Comparison of ENCODE assay signal across 8 mouse cellular contexts in the genomic region with DNA sequence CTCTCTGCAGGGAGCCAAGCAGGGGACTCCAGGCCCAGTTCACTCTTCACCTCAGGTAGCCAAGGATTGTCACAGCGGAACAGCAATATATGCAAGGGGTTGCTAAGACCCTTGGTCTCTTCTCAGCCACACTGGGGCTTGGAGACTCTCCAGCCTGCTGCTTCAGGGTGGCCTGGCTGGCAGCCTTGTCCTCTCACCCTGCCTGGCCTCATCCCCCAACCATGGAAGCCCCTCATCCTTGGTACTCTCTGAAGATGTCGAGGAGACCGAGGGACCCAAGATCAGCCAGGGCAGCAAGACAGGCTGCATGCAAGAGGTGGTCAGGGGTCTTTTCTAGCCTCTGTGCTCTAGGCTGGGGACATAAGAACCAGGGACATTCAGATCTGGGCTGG. TPM values are rescaled to one million over a fixed set of nuclear protein-coding genes. Genes with fewer than 3 reads are reported as not detected.
DNase-seq lines count a peak whose midpoint lies in the region; ATAC-seq lines count a peak whose summit lies in the region.

No protein-coding gene starts in this region.

- peaks cover 29% of the 10 kb centered on the region for H3K4me1 ChIP-seq in heart, embryonic 10.5 days
- 0 out of 2 replicates have a peak, but pooled peaks cover 5% of the 10 kb centered on the region for H3K4me1 ChIP-seq in neural tube, embryonic 11.5 days (ENCODE audit: control insufficient read depth, insufficient read depth, low read length)
- peaks cover 26% of the 10 kb centered on the region for H3K4me1 ChIP-seq in limb, embryonic 11.5 days (ENCODE audit: control insufficient read depth, insufficient read depth, low read length)
- H3K4me1 ChIP-seq in stomach, embryonic 15.5 days = peaks cover 28% of the 10 kb centered on the region

- DNase-seq in heart, embryonic 10.5 days (ENCODE audit: low spot score) = peak; percentile 74
- no peak for DNase-seq in heart, adult 8-10 months (ENCODE audit: low spot score)
- DNase-seq in neural tube, embryonic 11.5 days (ENCODE audit: low spot score) = no peak
- no peak for DNase-seq in neural tube, embryonic 10.5 days (ENCODE audit: extremely low spot score, low spot score)
- no peak for DNase-seq in limb, embryonic 11.5 days (ENCODE audit: low spot score)
- no peak for DNase-seq in cerebellum, adult 11-12 months
- DNase-seq in layer of hippocampus, adult 11-12 months (ENCODE audit: low spot score) = no peak

- H3K27ac ChIP-seq in heart, embryonic 10.5 days = peak overlapping the region; percentile 80
- 0 out of 2 replicates have a peak overlapping the region, but pooled peaks have one; percentile 3 for H3K27ac ChIP-seq in neural tube, embryonic 11.5 days (ENCODE audit: low read depth, low read length)
- peak overlapping the region; percentile 79 for H3K27ac ChIP-seq in limb, embryonic 11.5 days (replicated peaks; ENCODE audit: low read depth, low read length)
- peak overlapping the region; percentile 94 for H3K27ac ChIP-seq in stomach, embryonic 15.5 days

- peak overlapping the region; percentile 27; the same call in 1 of the 2 replicates for H3K9ac ChIP-seq in neural tube, embryonic 11.5 days (ENCODE audit: low read length)
- H3K9ac ChIP-seq in limb, embryonic 11.5 days (ENCODE audit: low read length) = no peak overlapping the region
- H3K9ac ChIP-seq in stomach, embryonic 15.5 days = 0 out of 2 replicates have a peak overlapping the region, but pooled peaks have one; percentile 8

- no peak for ATAC-seq in neural tube, embryonic 11.5 days (ENCODE audit: insufficient read depth, low FRiP score, low TSS enrichment)
- ATAC-seq in limb, embryonic 11.5 days (ENCODE audit: insufficient number of reproducible peaks, low FRiP score, low TSS enrichment, low read depth) = 0 out of 2 replicates have a peak, but pooled peaks have one; percentile 1
- 0 out of 2 replicates have a peak, but pooled peaks have one; percentile 1 for ATAC-seq in stomach, embryonic 15.5 days (ENCODE audit: insufficient read depth, low FRiP score, low read depth)

- H3K27me3 ChIP-seq in heart, embryonic 10.5 days (ENCODE audit: insufficient read depth, poor library complexity, severe bottlenecking) = peaks cover 20% of the 10 kb centered on the region; the same call in 1 of the 2 replicates
- H3K27me3 ChIP-seq in neural tube, embryonic 11.5 days (ENCODE audit: control insufficient read depth, insufficient read depth, low read length) = no peaks in the 10 kb centered on the region
- H3K27me3 ChIP-seq in limb, embryonic 11.5 days (ENCODE audit: control insufficient read depth, insufficient read depth, low read length) = no peaks in the 10 kb centered on the region
- no peaks in the 10 kb centered on the region for H3K27me3 ChIP-seq in stomach, embryonic 15.5 days (replicated peaks)

- peak overlapping the region; percentile 36; the same call in 1 of the 2 replicates for H3K4me3 ChIP-seq in heart, embryonic 10.5 days
- H3K4me3 ChIP-seq in neural tube, embryonic 11.5 days (ENCODE audit: low read depth, low read length) = no peak overlapping the region
- no peak overlapping the region for H3K4me3 ChIP-seq in limb, embryonic 11.5 days (ENCODE audit: low read depth, low read length)
- no peak overlapping the region; the same call in 1 of the 2 replicates for H3K4me3 ChIP-seq in stomach, embryonic 15.5 days (replicated peaks)

- WGBS in heart, embryonic 10.5 days = 24% methylated on average over 3 of the region's 3 CpGs
- WGBS in neural tube, embryonic 11.5 days = 50% methylated on average over 3 of the region's 3 CpGs
- 45% methylated on average over 3 of the region's 3 CpGs for WGBS in limb, embryonic 11.5 days
- WGBS in stomach, embryonic 15.5 days = 14% methylated on average over 3 of the region's 3 CpGs

- no peaks in the 10 kb centered on the region for H3K9me3 ChIP-seq in heart, embryonic 10.5 days
- no peaks in the 10 kb centered on the region for H3K9me3 ChIP-seq in neural tube, embryonic 11.5 days (ENCODE audit: control insufficient read depth, low read length)
- no peaks in the 10 kb centered on the region for H3K9me3 ChIP-seq in limb, embryonic 11.5 days (ENCODE audit: control insufficient read depth, low read length)
- no peaks in the 10 kb centered on the region for H3K9me3 ChIP-seq in stomach, embryonic 15.5 days

- H3K4me2 ChIP-seq in neural tube, embryonic 11.5 days (ENCODE audit: low read depth) = peak overlapping the region; percentile 15; the same call in 1 of the 2 replicates
- H3K4me2 ChIP-seq in limb, embryonic 11.5 days (ENCODE audit: low read depth, severe bottlenecking) = peak overlapping the region; percentile 26
- H3K4me2 ChIP-seq in stomach, embryonic 15.5 days = peak overlapping the region; percentile 43

- no peaks in the 10 kb centered on the region for H3K36me3 ChIP-seq in heart, embryonic 10.5 days
- no peaks in the 10 kb centered on the region for H3K36me3 ChIP-seq in neural tube, embryonic 11.5 days (ENCODE audit: control insufficient read depth, insufficient read depth, low read length)
- no peaks in the 10 kb centered on the region for H3K36me3 ChIP-seq in limb, embryonic 11.5 days (ENCODE audit: control insufficient read depth, insufficient read depth, low read length)
- no peaks in the 10 kb centered on the region for H3K36me3 ChIP-seq in stomach, embryonic 15.5 days

RNA-seq across cellular contexts. Expression of gene Col6a1, which starts 7.7 kb away (rescaled TPM):
- polyA plus RNA-seq in heart, embryonic 10.5 days (2016; fragmentation: Nextera tagmentation; extraction: Ambion mirVana) = 17.1 and 18.2 TPM in 2 replicates
- total RNA-seq in heart, adult 8-10 months (2022) = 10 to 100 TPM; 23.3 to 31.8 (median 29.8) TPM
- polyA plus RNA-seq in neural tube, embryonic 11.5 days (2014; fragmentation: Nextera tagmentation; extraction: Ambion mirVana) = 12.6 and 13.2 TPM in 2 replicates
- polyA plus RNA-seq in limb, embryonic 11.5 days (2014; fragmentation: Nextera tagmentation; extraction: Ambion mirVana) = 9.7 and 11.1 TPM in 2 replicates
- 326 and 336 TPM in 2 replicates for polyA plus RNA-seq in stomach, embryonic 15.5 days (2015; fragmentation: Nextera tagmentation; extraction: Ambion mirVana)

Comparison
In these comparisons a context has a peak if more than half of its experiments do, and no peak if none do; other contexts are left out.
1. H3K27ac ChIP-seq: peak in every context shown above with its lines; median percentile 94 in stomach, embryonic 15.5 days; 80 in heart, embryonic 10.5 days; 79 in limb, embryonic 11.5 days; 3 in neural tube, embryonic 11.5 days.
2. RNA of gene Col6a1, which starts 7.7 kb away (polyA plus RNA-seq): 326 to 336 TPM in stomach, embryonic 15.5 days; 17.1 to 18.2 TPM in heart, embryonic 10.5 days, 12.6 to 13.2 TPM in neural tube, embryonic 11.5 days and 9.7 to 11.1 TPM in limb, embryonic 11.5 days; every median in the first group is over 10 times any median in the second.
3. Peak in every context shown above with its lines, with median percentiles within 50 percentile points of each other: H3K4me2 ChIP-seq.